Mouse (Mus musculus): ENCODE measurements around the gene Agpat2.

The Agpat2 gene

GRCm38 (mm10) chr2:26603720-26604671 is at the start of gene Agpat2:
Gene Agpat2, minus strand, starts transcription at chr2:26604417.
- peak; percentile 79 to 87 for DNase-seq

GRCm38 (mm10) chr2:26646643-26647293 is 42.6 kb upstream of the Agpat2 start:
- peak; percentile 76 to 79 for DNase-seq

- DNase-seq = peak; percentile 43 to 50
Observed at GRCm38 (mm10) chr2:26643942-26644341, 39.7 kb upstream of the Agpat2 start.

- DNase-seq = no peak
Observed at GRCm38 (mm10) chr2:26641006-26641647, 36.9 kb upstream of the Agpat2 start.

- DNase-seq = peak; percentile 91 to 95
Observed at GRCm38 (mm10) chr2:26639838-26640830, 35.9 kb upstream of the Agpat2 start.

GRCm38 (mm10) chr2:26639083-26639482 is 34.9 kb upstream of the Agpat2 start:
- peak; percentile 67 to 76 for DNase-seq

GRCm38 (mm10) chr2:26638572-26638971 is 34.4 kb upstream of the Agpat2 start:
- no peak for DNase-seq

GRCm38 (mm10) chr2:26638039-26638438 is 33.8 kb upstream of the Agpat2 start:
- DNase-seq = no peak

- no peak for DNase-seq
Observed at GRCm38 (mm10) chr2:26637316-26637932, 33.2 kb upstream of the Agpat2 start.

- no peak for DNase-seq
Observed at GRCm38 (mm10) chr2:26636325-26636635, 32.1 kb upstream of the Agpat2 start.

GRCm38 (mm10) chr2:26635489-26636324 is 31.5 kb upstream of the Agpat2 start:
- DNase-seq = no peak

- DNase-seq = no peak
Observed at GRCm38 (mm10) chr2:26634629-26635488, 30.6 kb upstream of the Agpat2 start.

- DNase-seq = no peak
Observed at GRCm38 (mm10) chr2:26633953-26634530, 29.8 kb upstream of the Agpat2 start.

- no peak for DNase-seq
Observed at GRCm38 (mm10) chr2:26632541-26633395, 28.6 kb upstream of the Agpat2 start.

GRCm38 (mm10) chr2:26628792-26629437 is 24.7 kb upstream of the Agpat2 start:
- DNase-seq = no peak

- DNase-seq = peak; percentile 73 to 82
Observed at GRCm38 (mm10) chr2:26627921-26628739, 23.9 kb upstream of the Agpat2 start, which contains the start of gene Fam69b. Gene Fam69b, plus strand, starts transcription at chr2:26628457.

- DNase-seq = no peak
Observed at GRCm38 (mm10) chr2:26626081-26626480, 21.9 kb upstream of the Agpat2 start.

Measured in thymus, postnatal 36 days (tissue).